Mouse (Mus musculus): Measurements from ENCODE around the gene Nags. TPM values are rescaled to one million over a fixed set of nuclear protein-coding genes. Genes with fewer than 3 reads are reported as not detected.
A peak's percentile ranks its signal among the peaks of the same experiment; 100 is the strongest.

Nags gene
- polyA plus RNA-seq, 1 experiment, result 0.04 TPM

DNA sequence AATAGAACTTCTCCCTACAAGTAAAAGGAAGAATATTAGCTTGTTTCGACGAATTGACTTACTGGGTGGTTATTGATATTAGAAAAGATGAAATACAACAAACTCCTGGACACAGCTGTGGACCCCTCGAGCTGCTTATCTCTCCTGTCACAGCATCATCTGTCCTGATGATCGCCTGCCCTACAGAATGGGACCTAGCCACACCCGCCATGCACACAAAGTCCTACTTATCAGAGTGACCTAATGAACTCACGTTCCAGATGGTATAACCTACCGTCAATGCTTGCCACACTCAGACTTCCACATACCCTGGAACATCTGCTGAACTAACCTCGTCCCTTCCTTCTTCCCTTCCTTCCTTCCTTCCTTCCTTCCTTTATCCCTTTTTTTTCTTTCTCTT, 29.1 kb upstream of the Nags start:
- TF ChIP-seq POLR2A (IDR thresholded peaks at IDR 0.05; ENCODE audit: extremely low read depth, insufficient read depth, low read length) (no peak), CTCF (IDR thresholded peaks at IDR 0.05; ENCODE audit: extremely low read depth, insufficient read depth, low read length) (no peak)
- Histone ChIP-seq H3K4me3 (ENCODE audit: insufficient read depth, low read length) (no peak overlapping the region), H3K4me1 (ENCODE audit: control insufficient read depth, insufficient read depth, low read length) (no peaks in the 10 kb centered on the region), H3K27ac (ENCODE audit: insufficient read depth, low read length) (no peak overlapping the region)

DNA sequence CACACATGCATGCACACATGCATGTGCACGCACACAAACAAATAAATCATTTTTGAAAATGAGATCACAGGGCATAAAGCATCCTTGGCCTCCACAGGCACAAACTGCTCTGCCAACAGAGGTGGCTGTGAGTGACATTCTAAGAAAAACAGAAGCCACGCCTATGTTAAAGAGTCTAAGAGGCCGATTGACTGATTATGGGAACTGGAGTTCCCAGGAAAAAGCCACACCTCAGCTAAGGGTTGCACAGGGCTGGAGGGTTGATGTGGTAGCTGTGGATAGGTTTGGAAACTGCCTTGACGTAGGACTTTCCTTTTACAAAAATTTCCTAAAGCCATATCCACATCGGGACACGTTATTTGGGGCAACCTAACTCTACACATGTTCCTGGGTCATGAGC, 27.9 kb upstream of the Nags start:
- TF ChIP-seq CTCF (IDR thresholded peaks at IDR 0.05; ENCODE audit: extremely low read depth, insufficient read depth, low read length), result no peak
- no peak for TF ChIP-seq POLR2A (IDR thresholded peaks at IDR 0.05; ENCODE audit: extremely low read depth, insufficient read depth, low read length)
- Histone ChIP-seq H3K4me1 (ENCODE audit: control insufficient read depth, insufficient read depth, low read length) (no peaks in the 10 kb centered on the region), H3K4me3 (ENCODE audit: insufficient read depth, low read length) (no peak overlapping the region), H3K27ac (ENCODE audit: insufficient read depth, low read length) (no peak overlapping the region)

DNA sequence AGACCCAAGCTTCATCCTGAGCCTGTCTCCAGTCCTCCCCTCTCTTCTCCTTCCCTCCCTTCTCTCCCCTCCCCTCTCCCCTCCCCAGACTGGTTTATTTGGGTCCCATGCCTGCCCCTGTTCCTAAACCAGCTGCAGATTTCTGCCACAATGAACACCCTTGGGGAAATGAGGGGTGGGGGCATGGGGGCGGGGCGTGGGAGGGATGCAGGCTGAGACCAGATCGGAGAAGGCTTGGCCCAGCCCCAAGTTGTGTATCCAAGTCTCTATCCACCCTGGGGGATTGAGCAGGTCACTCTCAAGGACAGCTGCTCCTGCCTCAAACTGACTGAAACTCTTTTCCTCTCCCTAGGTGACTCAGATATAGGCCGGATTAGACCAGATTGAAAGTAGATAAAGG, 10.8 kb upstream of the Nags start:
- Histone ChIP-seq H3K4me1 (ENCODE audit: control insufficient read depth, insufficient read depth, low read length) (no peaks in the 10 kb centered on the region), H3K27ac (ENCODE audit: insufficient read depth, low read length) (no peak overlapping the region), H3K4me3 (ENCODE audit: insufficient read depth, low read length) (no peak overlapping the region)
- TF ChIP-seq CTCF (IDR thresholded peaks at IDR 0.05; ENCODE audit: extremely low read depth, insufficient read depth, low read length) (no peak), POLR2A (IDR thresholded peaks at IDR 0.05; ENCODE audit: extremely low read depth, insufficient read depth, low read length) (no peak)

DNA sequence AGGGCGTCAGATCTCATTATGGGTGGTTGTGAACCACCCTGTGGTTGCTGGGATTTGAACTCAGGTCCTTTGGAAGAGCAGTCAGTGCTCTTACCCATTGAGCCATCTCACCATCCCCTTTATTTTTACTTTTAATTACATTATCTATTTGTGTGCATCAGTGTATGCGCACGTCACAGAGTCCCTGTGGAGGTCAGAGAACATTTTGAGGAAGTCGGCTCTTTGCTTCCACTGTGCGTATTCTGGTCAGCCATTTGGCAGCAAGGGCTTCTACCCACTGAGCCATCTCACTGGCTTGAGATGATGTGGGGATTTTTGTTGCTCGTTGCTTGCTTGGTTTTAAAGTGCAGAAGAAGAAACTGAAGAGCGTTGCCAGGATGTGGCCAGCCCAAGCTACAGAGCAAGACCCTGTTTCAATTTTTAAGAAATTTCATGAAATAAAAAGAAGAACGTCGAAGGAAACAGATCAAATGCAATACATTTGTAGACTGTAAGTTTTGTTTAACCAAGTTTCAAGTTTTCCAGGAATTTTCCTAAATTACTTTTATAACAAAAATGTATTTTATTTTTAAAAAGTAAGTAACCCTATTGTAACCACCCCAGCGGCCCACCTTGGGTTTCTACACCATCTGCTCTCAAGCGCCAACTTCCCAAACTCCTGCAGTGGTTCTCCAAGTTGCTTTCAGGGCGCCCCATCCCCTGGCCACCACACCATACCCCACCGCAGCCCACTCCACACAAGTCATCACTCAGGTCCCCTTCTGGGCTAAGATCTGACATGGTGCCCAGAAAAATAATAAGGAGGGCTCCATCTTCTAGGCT, 7.5 kb upstream of the Nags start:
- TF ChIP-seq POLR2A (IDR thresholded peaks at IDR 0.05; ENCODE audit: extremely low read depth, insufficient read depth, low read length) (no peak), CTCF (IDR thresholded peaks at IDR 0.05; ENCODE audit: extremely low read depth, insufficient read depth, low read length) (no peak)
- no peak overlapping the region for H3K4me3 ChIP-seq (ENCODE audit: insufficient read depth, low read length)
- H3K4me1 ChIP-seq (ENCODE audit: control insufficient read depth, insufficient read depth, low read length), result no peaks in the 10 kb centered on the region
- H3K27ac ChIP-seq (ENCODE audit: insufficient read depth, low read length), result no peak overlapping the region

DNA sequence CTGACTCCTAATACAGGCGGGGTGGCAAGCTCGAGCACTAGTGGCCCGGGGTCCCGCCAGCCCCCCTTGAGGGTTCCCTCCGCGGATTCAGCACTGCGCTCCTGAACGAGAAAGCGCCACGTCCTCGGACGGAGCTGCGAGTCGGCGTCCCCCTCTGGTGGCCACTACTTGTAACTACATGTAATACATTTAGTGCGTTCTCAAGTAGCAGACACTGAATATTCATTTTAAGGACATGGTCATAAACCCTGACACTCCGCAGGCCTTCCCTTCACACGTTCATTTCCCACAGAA, 6.9 kb upstream of the Nags start:
- no peaks in the 10 kb centered on the region for H3K4me1 ChIP-seq (ENCODE audit: control insufficient read depth, insufficient read depth, low read length)
- TF ChIP-seq POLR2A (IDR thresholded peaks at IDR 0.05; ENCODE audit: extremely low read depth, insufficient read depth, low read length), result no peak
- peak; percentile 86 for TF ChIP-seq CTCF (IDR thresholded peaks at IDR 0.05; ENCODE audit: extremely low read depth, insufficient read depth, low read length)
- no peak overlapping the region for H3K4me3 ChIP-seq (ENCODE audit: insufficient read depth, low read length)
- no peak overlapping the region for H3K27ac ChIP-seq (ENCODE audit: insufficient read depth, low read length)

DNA sequence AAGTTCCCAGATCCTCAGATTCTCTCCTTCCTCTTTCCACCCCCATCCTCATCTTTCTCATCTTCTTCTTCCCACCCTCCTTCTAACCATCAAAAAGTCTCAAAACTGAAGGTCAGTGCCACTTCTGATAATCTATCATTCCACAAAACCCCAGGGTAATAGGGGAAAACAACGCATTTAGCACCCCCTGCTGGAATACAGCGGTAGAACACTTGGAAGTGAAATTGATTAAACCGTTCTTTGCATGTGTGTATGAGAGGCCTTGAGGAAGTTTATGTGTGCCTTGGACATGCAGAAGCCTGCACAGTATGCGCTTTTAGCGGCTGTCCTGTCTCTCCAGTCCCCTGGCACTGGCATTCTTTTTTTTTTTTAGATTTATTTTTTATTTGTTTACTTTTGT, 4.8 kb upstream of the Nags start:
- H3K27ac ChIP-seq (ENCODE audit: insufficient read depth, low read length), result no peak overlapping the region
- TF ChIP-seq CTCF (IDR thresholded peaks at IDR 0.05; ENCODE audit: extremely low read depth, insufficient read depth, low read length) (peak; percentile 55), POLR2A (IDR thresholded peaks at IDR 0.05; ENCODE audit: extremely low read depth, insufficient read depth, low read length) (no peak)
- H3K4me1 ChIP-seq (ENCODE audit: control insufficient read depth, insufficient read depth, low read length), result no peaks in the 10 kb centered on the region
- H3K4me3 ChIP-seq (ENCODE audit: insufficient read depth, low read length), result no peak overlapping the region

DNA sequence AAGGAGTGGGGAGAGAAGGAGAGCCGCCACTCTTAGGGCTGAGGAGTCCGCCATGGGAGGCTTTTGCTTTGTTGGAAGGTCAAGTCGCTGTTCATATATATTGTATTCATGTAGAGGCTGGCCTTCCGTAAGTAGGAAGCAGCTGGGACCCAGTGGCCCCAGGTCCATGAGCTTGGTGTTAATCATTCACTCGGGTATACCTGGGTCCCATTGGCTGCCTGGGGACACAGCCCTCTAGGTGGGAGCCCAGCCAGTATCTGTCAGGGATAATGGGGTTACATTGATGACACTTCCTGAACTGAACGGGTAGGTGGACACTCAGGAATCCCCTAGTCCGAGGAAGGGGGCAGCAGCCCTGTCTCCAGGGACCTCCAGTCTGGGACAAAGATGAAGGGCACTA, 3.0 kb upstream of the Nags start:
- Histone ChIP-seq H3K4me1 (ENCODE audit: control insufficient read depth, insufficient read depth, low read length) (no peaks in the 10 kb centered on the region), H3K27ac (ENCODE audit: insufficient read depth, low read length) (no peak overlapping the region), H3K4me3 (ENCODE audit: insufficient read depth, low read length) (no peak overlapping the region)
- TF ChIP-seq CTCF (IDR thresholded peaks at IDR 0.05; ENCODE audit: extremely low read depth, insufficient read depth, low read length) (no peak), POLR2A (IDR thresholded peaks at IDR 0.05; ENCODE audit: extremely low read depth, insufficient read depth, low read length) (no peak)

DNA sequence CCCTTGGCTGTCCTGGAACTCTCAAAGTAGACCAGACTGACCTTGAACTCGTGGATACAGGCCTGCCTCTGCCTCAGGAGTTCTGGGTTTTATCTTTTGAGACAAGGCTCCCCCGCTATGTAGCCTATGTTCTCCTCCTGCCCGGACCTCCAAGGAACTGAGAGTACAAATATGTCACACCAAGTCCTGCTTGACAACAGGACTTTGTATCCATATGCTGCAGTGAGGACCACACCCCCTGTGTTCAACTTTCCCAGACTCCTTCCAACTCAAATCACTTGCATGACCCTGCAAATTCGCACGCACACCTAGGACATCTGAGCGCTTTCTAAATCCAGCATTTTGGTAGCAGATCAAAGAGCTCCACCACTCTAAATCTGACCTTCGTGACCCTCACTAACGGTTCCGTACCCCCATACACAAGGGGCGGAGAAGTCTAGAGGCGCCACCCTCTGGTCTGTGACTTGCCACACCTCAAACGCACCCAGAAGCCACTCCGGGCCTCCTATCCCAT, 299 bp upstream of the Nags start:
- TF ChIP-seq CTCF (IDR thresholded peaks at IDR 0.05; ENCODE audit: extremely low read depth, insufficient read depth, low read length), result no peak
- no peak for TF ChIP-seq POLR2A (IDR thresholded peaks at IDR 0.05; ENCODE audit: extremely low read depth, insufficient read depth, low read length)

DNA sequence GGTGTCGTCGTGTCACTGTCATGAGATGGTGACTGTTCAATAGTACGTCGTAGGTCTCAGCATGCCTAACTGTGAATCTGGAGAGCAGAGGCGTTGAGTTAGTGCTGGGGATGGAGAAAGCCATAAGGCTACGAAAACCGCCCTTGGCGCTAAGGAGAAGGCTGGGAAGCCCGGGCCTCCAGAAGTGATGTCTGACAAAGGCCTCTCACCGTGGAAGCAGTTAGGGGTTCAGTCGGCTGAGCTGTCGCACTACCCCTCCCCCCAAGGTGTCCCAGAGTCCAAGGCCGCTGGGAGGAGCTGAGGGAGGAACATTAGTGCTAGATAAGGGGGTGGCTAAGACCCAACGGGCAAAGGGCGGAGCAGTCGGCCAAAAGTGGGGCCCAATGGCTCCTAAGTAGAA, 692 bp downstream of the Nags start:
- TF ChIP-seq POLR2A (IDR thresholded peaks at IDR 0.05; ENCODE audit: extremely low read depth, insufficient read depth, low read length) (no peak), CTCF (IDR thresholded peaks at IDR 0.05; ENCODE audit: extremely low read depth, insufficient read depth, low read length) (no peak)
- Histone ChIP-seq H3K4me1 (ENCODE audit: control insufficient read depth, insufficient read depth, low read length) (no peaks in the 10 kb centered on the region), H3K27ac (ENCODE audit: insufficient read depth, low read length) (no peak overlapping the region), H3K4me3 (ENCODE audit: insufficient read depth, low read length) (no peak overlapping the region)

More for the DNA sequence above, 299 bp upstream of the Nags start:
- Histone ChIP-seq H3K4me3 (ENCODE audit: insufficient read depth, low read length) (no peak overlapping the region), H3K4me1 (ENCODE audit: control insufficient read depth, insufficient read depth, low read length) (no peaks in the 10 kb centered on the region), H3K27ac (ENCODE audit: insufficient read depth, low read length) (no peak overlapping the region)

DNA sequence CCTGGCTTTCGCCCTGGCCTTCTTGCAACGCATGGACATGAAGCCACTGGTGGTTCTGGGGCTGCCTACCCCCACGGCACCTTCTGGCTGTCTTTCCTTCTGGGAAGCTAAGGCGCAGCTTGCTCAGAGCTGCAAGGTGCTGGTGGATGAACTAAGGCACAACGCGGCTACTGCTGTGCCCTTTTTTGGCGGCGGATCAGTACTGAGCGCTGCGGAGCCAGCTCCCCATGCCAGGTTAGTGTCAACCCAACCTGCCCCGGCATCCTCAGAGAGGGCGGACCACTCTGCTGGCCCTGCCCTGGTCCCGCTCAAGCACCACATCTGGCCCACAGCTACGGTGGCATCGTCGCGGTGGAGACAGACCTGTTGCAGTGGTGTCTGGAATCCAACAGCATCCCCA, 1.2 kb downstream of the Nags start:
- no peak overlapping the region for H3K4me3 ChIP-seq (ENCODE audit: insufficient read depth, low read length)
- no peak overlapping the region for H3K27ac ChIP-seq (ENCODE audit: insufficient read depth, low read length)
- H3K4me1 ChIP-seq (ENCODE audit: control insufficient read depth, insufficient read depth, low read length), result no peaks in the 10 kb centered on the region
- TF ChIP-seq CTCF (IDR thresholded peaks at IDR 0.05; ENCODE audit: extremely low read depth, insufficient read depth, low read length), result no peak
- no peak for TF ChIP-seq POLR2A (IDR thresholded peaks at IDR 0.05; ENCODE audit: extremely low read depth, insufficient read depth, low read length)

All from cortical plate, adult 2 months (tissue).